Mouse (Mus musculus) kidney, postnatal 36 days (tissue): ENCODE data around the gene Insr.
"Not testable (repeated sequence)": the region's sequence is repeated elsewhere in the genome, so short reads cannot be mapped to it uniquely, and the experiment has no call there.

Experiments used
- DNase-seq, 2 experiments: peaks; one replicate each; pipeline ENCODE4 v3.0.0; 2021 to 2022; ENCODE audit warnings: mixed read lengths in 2 of 2

The Insr gene

DNA sequence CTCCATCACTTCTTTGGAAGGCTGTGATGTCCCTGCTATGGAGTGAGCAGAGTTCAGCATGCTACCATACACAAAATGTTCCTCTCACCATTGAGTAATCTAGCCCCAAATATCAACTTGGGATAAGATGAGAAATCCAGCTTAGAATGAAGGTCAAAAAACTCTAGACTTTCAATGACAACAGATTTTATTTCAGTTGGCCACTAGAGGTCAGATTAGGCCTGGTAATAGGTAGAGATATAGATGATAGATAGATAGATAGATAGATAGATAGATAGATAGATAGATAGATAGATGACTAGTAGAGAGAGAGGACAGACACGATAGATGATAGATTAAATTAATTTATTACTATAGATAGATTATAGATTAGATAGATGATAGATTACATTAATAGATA is 99.5 kb downstream of the Insr start:
- DNase-seq: peak in 1 of 2 experiments; percentile 20

DNA sequence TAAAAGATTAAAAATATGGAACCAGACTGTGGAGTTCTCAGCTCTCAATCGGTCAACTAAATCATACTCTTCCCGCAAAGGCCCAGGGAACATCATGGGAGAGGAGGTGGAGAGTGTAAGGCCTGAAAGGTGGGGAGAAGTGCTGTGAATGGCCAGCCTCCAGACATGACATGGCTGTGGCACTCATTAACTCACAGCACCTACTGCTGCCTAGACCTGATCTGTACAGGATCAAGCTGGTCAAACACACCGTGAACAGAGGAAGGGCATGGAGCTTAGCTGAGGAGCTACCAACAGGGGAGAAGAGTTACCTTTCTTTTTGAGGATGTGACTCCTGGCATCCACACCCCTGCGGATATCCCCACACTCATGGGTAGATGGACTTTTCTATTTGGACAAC is 102.0 kb downstream of the Insr start:
- peak; percentile 39 to 43 for DNase-seq

DNA sequence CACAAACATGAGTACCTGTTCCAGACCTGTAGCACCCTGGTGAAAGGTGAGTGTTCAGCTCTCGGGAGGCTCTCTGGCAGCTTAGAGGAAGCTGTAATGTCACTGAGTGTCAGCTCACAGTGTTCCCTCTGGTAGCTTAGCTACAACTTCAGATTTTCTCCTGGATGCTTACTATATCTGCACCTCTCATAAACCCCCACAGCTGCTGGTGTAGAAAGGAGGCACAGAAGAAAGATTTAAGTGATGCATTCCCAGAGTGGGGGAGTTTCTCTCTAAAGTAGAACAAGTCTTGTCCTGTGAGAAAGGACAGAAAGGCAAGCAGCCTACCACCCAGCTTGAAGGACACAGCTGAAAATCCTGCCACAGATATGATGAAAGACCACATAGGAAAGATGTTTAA is 107.2 kb downstream of the Insr start:
- no peak for DNase-seq

DNA sequence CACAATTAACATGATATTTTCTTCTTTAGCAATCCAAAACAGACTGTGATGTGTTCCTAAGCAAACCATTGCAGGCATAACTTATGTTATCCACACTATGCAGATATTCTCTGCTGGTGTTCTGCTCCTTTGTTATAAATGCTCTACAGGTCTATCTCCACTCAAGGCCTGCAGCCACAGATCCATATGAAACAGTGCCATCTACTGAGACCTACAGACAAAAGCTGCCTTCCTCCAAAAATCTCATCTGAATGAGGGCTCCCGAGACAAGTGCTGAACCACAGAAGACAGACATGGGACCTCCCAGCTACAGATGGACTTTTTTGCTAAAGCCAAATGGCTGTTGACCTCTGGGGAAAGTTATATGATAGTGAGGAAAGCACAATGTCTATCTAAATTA is 132.9 kb downstream of the Insr start:
- DNase-seq: no peak

DNA sequence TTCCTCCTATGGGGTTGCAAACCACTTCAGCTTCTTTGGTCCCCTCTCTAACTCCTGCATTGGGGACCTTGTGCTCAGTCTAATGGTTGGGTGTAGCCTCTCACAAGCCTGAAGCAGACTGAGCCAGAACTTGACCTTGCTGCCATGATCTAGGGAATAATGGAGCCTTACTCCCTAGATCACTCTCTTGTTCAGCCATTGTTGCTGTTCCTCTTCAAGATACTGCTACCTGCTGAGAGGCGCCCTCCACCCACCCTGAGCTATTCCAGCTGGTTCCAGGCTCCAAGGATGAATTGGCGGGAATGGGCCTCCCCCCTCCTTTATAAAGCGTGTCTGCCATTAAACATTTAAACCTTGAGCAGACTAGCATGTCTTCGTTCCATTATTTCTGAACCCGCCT is 179.0 kb downstream of the Insr start:
- not testable (repeated sequence) for DNase-seq
